Mouse (Mus musculus) cerebellum, adult 11 months (tissue): ENCODE results near the gene Maml2.
A peak's percentile ranks its signal among the peaks of the same experiment; 100 is the strongest.

Experiments
- DNase-seq: peaks from one replicate; pipeline ENCODE4 v3.0.0; 2022

Maml2 gene

DNA sequence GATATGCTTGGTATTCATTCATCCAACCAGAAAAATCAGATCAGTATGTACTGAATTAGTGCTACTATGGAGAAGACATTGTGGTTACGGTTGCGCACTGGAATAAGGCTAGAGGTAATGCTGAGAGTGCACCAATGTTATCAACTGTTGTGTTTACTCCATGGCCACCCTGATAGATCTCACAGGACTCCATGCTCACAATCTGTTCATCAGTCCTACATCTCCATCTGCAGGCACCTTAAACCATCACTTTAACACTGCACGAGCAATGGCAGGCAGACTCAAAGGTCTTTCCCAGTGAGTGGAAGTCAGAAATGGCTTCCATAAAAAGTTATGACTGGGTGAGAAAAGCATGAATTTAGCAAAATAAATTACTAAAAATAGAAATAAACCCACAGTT, 324.2 kb downstream of the Maml2 start:
- DNase-seq: no peak

DNA sequence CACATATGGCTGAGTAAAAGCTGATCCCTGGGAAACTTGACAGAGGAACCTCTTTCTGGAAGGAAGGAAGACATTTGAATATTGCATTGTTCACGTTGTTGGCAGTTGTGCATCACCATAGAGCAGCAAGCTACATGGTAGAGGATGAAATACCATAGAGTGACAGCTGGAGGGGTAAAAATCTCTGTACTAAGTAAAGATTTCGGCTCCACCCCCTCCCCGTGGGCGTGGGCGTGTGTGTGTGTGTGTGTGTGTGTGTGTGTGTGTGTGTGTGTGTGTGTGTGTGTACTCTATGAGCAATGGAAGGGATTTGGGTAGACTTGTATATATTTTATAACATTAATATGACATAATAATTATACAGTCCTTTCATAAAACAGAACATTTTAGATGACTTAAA, 324.7 kb downstream of the Maml2 start:
- no peak for DNase-seq

DNA sequence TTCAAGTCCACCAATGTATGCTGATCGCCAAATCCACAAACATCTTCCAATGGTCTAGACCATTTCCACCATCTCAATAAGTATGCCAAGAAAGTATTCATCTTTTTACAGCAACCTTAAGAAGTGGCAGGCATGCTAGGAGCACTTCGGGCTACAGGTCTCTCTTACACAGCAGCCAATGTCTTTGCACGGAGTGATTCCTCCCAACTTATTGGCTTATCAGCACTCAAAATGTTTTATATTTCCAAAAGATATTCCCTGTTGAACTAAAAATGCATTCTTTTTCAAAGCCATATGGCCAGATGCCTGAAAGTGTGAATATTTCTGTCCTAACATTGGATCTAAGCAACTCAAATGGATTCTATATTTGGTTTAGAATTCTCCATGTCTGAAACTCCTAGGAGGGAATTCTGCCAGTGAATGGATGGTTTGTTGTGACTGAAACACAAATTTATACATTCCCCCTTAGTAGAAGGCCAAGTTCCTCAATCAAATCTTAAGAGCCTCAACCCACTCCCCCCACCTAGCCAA, 326.2 kb downstream of the Maml2 start:
- no peak for DNase-seq

DNA sequence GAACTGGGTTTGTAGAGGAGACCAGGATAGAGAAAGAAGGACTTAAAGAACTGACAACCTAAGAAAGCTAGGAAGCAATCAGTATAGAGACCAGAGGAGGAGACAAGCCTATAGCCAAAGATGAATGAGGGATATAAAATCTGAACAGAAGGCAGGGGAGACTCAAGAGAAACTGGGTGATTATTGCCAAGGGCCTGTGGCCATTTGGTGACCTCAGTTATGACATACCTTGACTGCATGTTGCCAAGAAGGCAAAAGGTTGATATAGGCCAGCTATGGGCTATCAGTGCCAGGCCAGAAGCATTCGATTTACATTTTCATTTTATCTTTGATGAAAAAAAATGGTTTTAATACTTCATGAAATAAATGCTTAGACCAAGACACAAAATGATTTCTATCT, 327.0 kb downstream of the Maml2 start:
- no peak for DNase-seq

DNA sequence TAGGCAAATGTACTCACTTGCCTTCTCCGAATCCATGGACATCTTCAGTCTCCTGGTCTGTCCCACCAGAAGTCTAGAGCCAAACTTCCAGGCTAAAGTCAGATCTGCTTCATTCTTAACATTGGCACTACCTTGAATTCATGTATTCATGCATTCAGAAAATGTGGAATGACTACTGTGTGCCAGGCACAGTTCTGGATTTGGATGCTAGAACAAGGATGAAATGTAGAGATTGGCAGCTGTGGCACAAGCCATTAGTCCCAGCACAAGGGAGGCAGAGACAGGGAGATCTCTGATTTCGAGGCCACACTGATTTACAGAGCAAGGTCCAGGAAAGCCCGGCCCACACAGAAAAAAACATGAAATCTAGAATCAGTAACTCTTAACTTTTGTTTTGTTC, 327.5 kb downstream of the Maml2 start:
- DNase-seq: no peak

DNA sequence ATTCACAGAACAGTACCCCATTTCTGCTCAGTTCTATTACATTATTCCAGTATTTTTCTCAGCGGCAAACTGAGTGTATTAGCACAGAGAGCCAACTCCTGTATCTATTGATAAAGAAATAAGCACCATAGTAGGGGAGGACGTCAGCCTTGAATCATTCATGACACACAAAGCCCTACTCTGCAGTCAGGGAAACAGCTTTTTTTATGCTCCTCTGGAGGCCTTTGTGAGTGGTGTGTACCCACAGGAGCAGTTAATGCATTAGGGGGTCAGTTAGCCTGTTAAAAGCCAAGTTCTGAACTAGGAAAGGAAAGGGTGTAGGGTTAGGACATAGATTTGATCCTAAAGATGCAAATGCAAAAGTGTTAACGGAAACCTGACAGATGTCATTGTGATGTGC, 328.7 kb downstream of the Maml2 start:
- DNase-seq: no peak

DNA sequence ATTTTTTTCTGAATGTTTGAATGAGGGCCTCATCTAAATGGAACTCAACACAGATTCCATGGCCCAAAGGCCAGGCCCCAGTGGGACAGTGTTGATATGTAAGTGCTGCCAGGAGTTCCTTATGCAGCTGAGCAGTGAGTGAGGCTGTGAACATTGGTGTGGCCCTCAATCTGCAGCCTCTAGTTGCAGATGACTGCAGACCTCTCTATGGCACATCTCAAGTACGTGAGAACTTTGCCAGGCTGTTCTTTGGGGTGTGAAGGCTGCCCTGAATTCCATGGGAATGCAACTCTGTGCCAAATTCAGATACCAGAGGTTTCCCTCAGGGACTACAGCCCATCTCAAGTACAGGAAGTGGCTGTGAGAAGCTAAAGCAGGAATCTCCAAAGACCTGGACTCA, 335.6 kb downstream of the Maml2 start:
- DNase-seq: no peak

DNA sequence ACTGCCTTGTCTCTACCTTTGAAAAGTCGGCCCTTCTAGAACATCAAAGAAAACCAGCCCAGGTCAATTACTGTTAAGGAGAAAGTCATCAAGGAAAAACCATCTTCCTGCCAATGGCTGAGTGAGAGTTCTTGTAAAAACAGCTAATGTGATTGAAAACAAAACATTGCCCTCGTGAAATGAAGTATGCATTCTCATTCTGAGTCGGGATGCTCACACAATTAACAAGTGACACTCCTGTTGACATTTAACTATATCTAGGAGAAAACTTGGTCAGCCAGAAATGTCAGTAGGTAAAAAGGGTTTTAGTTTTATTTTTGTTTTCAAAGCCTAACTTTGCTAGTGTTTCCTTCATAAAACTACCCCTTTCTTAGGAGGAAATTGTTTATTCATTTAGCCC, 341.9 kb downstream of the Maml2 start:
- DNase-seq: no peak

DNA sequence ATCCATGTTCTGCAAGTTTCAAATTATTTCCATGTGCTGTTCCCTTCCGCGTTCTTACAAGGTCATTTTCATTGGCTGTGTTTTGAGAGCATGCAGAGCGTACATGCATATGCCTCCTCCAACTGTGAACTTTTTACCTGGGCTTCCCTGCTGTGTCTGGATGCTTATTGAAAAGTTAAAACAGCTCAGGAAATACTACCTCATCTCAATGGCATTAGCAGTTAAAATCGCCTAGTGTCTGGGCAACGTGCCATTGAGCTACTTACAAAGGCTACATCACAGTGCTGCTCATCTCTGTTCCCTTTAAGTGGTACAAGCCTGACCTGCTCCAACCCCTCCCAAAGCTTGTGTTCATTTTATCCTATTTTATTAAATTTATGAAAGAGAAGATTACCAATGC, 347.4 kb downstream of the Maml2 start:
- DNase-seq: peak; percentile 32

DNA sequence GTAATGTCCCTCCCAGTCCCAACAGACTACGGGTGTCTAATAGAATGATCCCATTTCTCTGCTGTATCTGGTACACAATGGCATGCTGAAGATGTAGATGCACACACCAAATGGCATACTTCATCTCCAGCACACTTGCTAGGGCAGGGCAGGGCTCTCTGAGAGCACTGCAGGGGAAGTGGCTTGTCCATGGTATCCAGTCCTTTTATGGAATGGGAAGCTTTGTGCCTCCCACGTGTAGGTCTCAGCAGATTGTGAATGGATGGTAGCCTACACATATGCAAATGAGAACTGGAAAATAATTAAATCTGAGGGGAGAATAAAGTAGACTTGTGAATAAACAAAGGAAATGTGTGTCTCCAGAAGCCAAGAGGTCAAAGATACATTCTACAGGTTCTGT, 353.3 kb downstream of the Maml2 start:
- DNase-seq: no peak

DNA sequence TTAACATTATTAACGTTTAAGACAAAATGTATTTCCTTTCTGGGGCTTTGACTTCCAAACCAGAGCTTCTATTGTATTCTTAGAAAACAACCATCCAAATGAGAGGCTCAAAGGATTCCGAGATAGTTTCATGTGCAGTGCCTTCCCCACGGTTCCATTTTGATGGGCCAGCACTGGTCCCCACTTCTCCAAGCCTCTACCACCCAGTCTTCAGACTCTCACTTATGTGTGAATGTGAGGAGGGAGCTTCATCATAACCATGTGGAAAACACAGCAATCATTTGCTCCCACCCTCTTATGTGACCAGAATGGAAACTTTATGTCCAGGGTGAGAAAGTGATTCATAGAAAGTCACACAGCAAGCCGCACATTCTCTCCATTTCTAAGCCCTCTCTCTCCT, 354.1 kb downstream of the Maml2 start:
- DNase-seq: no peak

DNA sequence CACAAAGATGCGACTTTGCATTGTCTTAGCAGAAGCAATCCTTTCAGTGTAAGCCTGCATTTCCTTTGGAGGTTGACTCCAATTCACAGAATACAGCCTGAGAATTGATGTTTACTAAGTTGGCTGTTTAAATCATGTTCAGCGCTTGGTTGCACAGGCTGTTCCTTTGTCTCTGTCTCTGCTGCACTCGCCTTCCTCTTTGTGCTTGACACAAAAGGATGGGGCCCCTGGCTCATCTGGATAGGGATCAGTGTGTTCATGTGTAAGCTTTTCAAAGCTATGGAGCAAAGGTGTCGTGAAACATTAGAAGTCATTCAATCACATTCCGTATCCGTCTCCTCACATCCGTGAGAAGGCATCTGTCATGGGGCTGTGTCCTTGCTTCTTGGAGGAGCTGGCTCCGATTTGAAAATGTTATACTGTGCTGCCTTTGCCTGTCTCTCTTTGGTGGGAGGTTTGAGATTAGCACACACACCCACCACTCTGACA, 354.7 kb downstream of the Maml2 start:
- no peak for DNase-seq

DNA sequence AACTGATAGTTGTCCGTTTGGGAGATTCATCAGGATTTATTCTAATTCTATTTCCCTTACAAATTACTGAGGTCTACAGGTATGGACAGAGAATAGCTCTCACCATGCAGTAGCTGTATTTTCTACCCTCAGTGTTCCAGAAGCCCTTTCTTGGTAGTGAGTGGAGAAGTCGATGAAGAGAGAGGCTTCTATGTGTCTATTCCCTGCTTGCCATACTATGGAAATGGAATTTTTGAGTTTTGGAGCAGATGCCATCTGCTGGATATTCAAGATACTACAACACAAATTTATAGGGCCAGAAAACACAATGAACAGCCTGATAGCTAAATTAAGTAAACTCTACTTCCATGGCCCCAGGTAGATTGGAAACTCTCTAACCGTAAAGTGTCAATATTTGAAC, 355.2 kb downstream of the Maml2 start:
- DNase-seq: no peak

DNA sequence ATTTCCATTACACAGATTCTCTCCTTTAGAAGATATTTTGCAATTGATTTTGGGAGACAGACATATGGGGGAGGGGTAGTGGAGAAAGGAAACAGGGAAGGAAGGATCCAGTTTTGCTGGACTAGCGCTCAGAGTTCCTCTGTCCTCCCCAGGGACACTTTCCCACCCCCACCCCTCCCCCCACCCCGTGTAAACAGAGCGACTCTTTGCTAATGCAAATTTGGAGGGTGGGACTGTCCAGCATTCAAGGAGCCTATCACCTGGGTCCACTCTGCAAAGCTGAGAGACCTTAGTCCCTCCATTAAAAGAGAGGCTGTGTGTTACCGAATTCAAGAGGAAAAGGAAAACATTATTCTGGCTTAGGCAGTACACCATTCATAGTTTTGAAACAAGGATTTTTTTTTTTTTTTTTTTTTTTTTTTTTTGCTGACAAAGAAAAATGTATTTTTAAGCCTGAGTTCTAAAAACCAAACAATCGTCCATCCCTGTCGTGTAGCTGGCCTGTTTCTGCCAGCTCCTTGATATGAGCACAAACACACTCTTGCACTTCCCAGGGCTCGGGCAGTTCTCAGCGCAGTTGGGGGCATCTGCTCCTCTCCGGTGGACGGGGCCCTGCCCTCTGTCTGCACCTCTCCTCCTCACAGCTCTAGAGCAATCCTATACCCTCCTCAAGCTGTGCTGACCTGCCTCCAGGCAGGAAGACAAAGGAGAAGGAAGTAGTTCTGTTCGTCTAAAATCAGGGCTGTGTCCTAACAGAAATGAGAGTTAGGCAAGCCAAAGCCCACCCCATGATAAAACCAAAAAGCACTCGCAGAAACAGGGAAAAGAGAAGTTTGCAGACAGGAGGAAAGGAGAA, 364.2 kb downstream of the Maml2 start:
- DNase-seq: no peak

DNA sequence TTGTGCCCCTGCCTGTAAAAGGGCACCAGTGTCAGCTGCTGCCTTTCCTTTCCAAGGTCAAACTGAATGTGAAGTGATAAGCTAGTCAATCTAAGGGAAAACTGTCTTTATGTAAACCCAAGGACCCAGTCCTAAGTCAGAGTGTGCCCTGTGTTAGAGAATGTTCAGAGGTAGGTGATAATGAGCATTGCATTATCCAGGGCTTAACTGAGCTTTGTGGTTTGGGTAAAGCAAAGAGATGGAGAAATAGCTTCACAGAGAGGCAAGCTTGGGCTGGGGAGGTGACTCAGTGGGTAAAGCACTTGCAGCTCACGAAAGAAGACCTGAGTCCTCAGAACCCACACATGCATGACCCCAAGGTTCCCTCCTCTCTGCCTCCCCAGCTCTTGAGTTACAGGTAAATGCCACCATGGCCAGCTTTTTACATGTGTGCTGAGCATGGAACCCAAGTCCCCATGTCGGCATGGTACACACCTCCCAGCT, 367.8 kb downstream of the Maml2 start:
- DNase-seq: no peak

DNA sequence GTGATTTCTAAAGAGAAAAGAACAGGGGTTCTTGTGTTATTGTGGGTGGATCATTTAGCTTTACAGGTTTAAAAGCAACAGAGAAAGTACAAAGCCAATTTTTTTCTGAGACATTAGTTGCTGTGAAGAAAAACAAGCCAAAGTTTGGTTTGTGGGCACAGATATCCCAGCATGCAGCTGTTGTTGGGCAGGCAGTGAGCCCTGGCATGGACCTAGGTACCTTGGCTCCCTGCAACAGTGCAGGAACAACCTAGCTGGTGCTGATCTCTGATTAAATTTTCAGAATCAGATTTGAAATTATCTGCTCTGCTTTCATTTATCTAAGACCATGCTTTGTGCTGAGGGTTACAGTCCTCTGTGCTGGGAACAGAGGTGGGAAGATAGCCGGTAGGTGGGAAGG, 370.2 kb downstream of the Maml2 start:
- DNase-seq: no peak

DNA sequence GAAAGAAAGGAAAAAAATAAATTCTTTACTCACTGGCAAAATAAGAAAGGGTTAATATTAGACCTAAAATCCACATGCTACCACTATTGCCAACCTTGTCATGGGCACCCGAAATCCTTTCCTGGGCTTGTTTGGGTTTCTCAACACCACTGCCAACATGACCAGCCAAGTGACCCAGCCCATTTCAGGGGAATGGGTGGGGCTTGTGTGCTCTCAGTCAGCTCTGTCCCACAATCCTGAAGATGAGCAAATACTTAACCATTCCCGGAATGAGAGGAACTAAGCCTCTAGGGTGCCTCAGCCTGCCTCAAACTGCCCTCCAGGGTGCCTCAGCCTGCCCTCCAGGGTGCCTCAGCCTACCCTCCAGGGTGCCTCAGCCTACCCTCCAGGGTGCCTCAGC, 371.0 kb downstream of the Maml2 start:
- DNase-seq: no peak

DNA sequence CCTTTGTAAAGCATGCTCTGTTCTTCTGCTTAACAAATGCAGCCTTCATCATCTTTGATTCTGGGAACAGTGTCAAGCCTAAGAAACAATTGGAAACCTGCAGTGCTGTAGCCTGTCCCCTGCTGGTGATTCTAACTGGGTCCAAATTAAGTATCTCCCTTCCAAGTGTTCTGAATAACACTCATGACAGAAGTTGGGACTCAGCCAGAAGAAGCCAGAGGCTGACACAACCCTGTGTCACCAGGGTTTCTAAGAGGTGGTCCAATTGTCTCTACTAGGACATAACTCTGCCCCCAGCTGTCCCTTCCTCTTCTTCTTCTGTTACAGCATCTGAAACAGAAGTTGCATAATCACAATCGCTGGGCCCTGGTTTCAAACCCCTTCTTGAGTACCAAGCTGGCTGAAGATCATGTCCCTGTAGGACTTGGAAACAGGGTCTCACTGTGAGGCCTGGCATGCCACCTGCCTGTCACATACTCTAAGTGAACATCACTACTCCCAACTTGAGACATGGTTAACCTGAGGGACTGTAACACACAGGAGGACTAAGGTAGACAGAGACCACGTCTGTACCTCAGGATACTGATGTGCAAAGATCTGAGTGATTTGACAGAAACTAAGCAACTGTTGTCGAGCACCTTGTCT, 373.5 kb downstream of the Maml2 start:
- DNase-seq: peak; percentile 67

DNA sequence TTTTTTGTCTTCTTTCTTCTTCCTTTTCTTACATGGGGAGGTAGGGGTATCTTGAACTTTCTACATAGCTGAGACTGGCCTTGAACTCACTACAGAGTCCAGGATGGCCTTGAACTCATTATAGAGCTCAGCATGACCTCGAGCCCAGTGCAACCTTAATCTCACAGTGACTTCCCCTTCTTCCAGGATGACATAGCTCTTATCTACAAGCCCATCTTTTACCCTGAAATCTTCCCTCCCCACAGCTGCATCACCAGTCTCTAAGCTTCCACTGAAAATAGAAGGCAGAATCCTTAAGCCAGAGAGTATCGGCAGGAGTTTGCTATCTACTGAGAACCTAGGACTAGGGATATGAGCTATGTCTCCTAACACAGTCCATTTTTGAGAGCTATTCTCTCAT, 375.5 kb downstream of the Maml2 start:
- no peak for DNase-seq

DNA sequence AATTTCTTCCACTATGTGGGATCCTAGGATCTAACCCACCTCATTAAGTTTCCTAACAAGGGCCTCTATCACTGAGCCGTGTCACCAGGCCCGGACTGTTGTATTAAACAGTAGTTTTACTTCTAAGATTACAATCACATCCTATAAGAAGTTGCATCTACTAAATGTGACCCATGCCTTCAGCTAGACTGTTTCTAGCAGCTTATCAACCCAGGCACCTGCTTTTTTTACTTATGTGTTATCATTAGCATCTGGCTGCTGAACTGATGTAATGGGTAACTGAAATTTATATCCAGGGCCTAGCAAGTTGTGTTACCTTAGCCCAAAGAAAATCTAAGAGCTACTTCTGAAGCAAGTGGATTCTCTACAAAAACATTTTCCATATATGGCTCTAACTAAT, 380.3 kb downstream of the Maml2 start:
- DNase-seq: no peak

DNA sequence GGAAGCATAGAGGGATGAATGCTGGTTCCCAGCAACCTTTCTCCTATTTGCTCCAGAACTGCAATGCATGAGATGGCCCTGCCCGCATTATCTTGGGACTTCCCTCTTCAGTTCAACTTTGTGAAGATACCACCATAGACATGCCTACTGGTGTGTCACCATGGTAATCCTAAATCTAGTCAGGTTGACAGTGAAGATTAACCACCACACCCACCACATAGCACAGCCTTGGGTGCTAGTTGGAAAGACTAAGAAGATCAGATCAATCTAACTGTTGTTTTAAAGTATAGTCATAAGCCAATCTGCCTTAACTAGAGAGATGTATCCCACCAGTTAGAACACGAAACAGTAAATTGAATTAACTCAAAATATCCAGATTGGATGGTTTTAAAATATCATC, 381.9 kb downstream of the Maml2 start:
- no peak for DNase-seq

DNA sequence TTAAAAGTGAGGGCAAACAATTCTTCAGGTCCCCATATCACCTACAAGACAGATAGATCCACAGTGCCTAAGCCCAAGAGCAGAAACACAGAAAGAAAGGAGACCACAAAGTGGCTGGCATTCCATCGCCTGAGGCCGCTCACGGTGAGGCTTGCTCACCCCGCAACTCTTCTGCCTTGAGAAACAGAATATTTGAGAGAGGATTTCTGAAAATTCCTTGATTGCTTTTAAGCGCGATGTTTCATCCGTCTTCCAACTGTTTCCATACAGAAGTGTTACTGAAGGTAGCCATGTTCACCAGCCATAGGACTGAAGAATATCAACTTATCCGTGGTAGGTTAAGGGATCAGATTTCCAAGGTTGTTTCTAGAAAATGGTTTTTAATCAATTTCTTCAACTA, 383.4 kb downstream of the Maml2 start:
- no peak for DNase-seq

DNA sequence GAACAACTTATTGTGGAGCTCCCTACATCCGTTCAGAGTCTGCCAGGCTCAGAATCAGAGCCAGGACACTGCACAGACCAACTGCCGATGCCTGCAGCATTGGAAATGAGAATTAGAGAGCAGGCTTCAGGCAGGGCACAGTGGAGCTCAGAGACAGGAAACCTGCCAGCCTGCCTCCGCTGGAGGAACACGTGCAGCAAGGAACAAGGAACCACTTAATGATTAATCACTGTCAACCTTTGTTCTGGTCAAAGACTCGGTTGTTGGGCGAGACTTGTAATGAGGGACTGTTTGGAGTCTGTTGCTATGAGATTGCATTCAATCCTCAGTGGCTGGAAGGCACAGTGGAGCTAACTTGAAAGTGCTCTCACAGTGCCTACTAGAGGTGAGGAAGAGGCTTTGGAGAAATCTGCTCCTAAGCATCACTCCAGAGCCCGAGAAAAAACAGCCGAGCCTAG, 383.9 kb downstream of the Maml2 start:
- peak; percentile 40 for DNase-seq

DNA sequence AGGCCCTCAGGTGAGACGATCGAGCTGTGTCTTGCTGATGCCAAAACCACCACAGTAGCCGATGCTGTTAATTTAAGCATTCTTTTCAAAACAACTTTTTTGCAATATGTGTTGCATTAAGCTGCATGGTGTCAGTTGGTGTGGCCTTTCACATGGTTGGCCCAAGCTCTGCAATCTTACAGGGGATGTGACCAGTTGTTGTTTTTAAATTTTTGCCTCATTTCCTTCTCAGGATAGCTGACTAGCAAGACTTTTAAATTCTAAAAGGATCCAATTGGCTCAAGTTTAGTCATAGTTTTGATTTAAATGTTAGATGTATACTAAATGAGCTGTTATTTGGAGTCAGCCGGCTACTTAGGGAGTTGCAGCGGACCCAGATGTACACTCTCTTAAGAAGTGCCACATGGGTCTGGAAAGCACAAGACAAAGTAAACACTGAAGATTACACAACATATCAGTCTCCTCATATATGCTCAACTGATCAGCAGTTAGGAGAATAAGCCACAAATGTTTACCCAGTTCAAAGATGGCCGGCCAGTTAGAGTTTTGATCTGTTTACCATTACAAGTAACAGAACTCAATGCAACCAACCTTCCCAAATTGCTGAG, 386.7 kb downstream of the Maml2 start:
- no peak for DNase-seq
